In the genomic region with DNA sequence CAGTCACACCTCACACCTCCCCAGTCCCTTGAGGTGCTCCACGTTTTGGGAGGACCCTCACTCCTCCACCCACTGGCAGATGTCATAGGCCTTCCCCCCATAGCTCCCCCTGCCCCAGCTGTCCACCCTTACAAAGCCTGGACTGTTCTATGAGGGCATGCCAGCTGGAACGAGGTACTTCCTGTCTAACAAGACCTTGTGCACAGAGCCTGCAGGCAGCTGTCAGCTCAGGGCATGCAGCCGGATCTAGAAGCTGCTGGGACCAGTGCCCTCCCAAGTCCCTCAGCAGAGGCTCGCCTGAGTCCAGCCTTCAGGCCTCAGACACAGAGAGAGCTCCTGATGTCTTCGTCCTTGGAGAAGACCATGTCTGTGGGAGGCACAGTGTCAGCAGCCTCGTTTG, we compare ENCODE assay signal across 8 mouse cellular contexts.
DNase-seq lines count a peak whose midpoint lies in the region; ATAC-seq and TF ChIP-seq lines count a peak whose summit lies in the region.

No protein-coding gene starts in this region.

- no peak overlapping the region for H3K27ac ChIP-seq in thymus, adult 2 months (ENCODE audit: control insufficient read depth, insufficient read depth, low read length)
- no peak overlapping the region for H3K27ac ChIP-seq in kidney, embryonic 15.5 days

- H3K4me3 ChIP-seq in thymus, adult 2 months (ENCODE audit: control insufficient read depth, insufficient read depth, low read length): no peak overlapping the region
- H3K4me3 ChIP-seq in kidney, embryonic 15.5 days (replicated peaks): no peak overlapping the region

- no peaks in the 10 kb centered on the region for H3K9me3 ChIP-seq in kidney, embryonic 15.5 days (replicated peaks)

- H3K9ac ChIP-seq in kidney, embryonic 15.5 days: no peak overlapping the region

- TF ChIP-seq POLR2A in thymus, adult 2 months (IDR thresholded peaks at IDR 0.05; ENCODE audit: control insufficient read depth, extremely low read depth, insufficient read depth, low read length, poor library complexity): no peak

- H3K4me2 ChIP-seq in kidney, embryonic 15.5 days: no peak overlapping the region

- H3K4me1 ChIP-seq in thymus, adult 2 months (replicated peaks; ENCODE audit: control insufficient read depth, insufficient read depth, low read length): no peaks in the 10 kb centered on the region
- peaks cover 13% of the 10 kb centered on the region for H3K4me1 ChIP-seq in kidney, embryonic 15.5 days

- 45% methylated on average over 6 of the region's 6 CpGs for WGBS in thymus, adult 2 months
- WGBS in kidney, embryonic 15.5 days: 33% methylated on average over 6 of the region's 6 CpGs

- peak; percentile 16 for DNase-seq in embryo, embryonic 11 days
- DNase-seq in embryo, embryonic 10 days (ENCODE audit: low spot score): no peak
- DNase-seq in thymus, postnatal 4 days: peak; percentile 34
- DNase-seq in thymus, adult 2 months: no peak
- DNase-seq in lung, postnatal 25 days (ENCODE audit: low spot score): peak; percentile 71
- no peak for DNase-seq in spleen, adult 18-20 months

- H3K27me3 ChIP-seq in thymus, adult 2 months (ENCODE audit: control insufficient read depth, insufficient read depth, low read length): no peaks in the 10 kb centered on the region
- H3K27me3 ChIP-seq in kidney, embryonic 15.5 days: no peaks in the 10 kb centered on the region

- no peaks in the 10 kb centered on the region for H3K36me3 ChIP-seq in thymus, adult 2 months (ENCODE audit: control insufficient read depth, insufficient read depth, low read length)
- no peaks in the 10 kb centered on the region for H3K36me3 ChIP-seq in kidney, embryonic 15.5 days

- TF ChIP-seq CTCF in thymus, adult 2 months (IDR thresholded peaks at IDR 0.05; ENCODE audit: borderline replicate concordance, control insufficient read depth, extremely low read depth, insufficient read depth, low read length, poor library complexity): no peak

- ATAC-seq in kidney, embryonic 15.5 days (replicated peaks; ENCODE audit: low FRiP score): 0 out of 2 replicates have a peak, but pooled peaks have one; percentile 49
- no peak for ATAC-seq in inflammation-experienced regulatory T-cells, adult 6 months

Comparison
In these comparisons a context has a peak if more than half of its experiments do, and no peak if none do; other contexts are left out.
1. DNase-seq: peak in embryo, embryonic 11 days (single experiment), thymus, postnatal 4 days (single experiment) and lung, postnatal 25 days (single experiment); none in embryo, embryonic 10 days (single experiment), thymus, adult 2 months (single experiment) and spleen, adult 18-20 months (0 of 2).